Mouse (Mus musculus) CH12.LX (cell line): ENCODE results near the gene Pmepa1. TPM values are rescaled to one million over a fixed set of nuclear protein-coding genes. Genes with fewer than 3 reads are reported as not detected.

ENCODE experiments used
- DNase-seq: peaks from one replicate; pipeline ENCODE4 v3.0.0-alpha.2; 2013; ENCODE audit errors: extremely low read depth
- H3K27ac ChIP-seq: 2 replicates; pipeline ENCODE4 v1.5.1; 2012; ENCODE audit warnings: low read depth, mild to moderate bottlenecking, control low read depth, moderate library complexity; ENCODE audit not compliant: insufficient read depth
- H3K27me3 ChIP-seq: replicated peaks from 2 replicates; pipeline ENCODE3; 2012; ENCODE audit warnings: inconsistent platforms
- H3K36me3 ChIP-seq, 2 experiments: replicated peaks in 1 of 2; 2 replicates each; pipeline versions ENCODE3 to v1.6.1; 2012; ENCODE audit warnings: inconsistent platforms in 1 of 2, low read length in 1 of 2, mild to moderate bottlenecking in 1 of 2, mixed read lengths in 1 of 2, moderate library complexity in 1 of 2; ENCODE audit not compliant: control insufficient read depth in 1 of 2, insufficient read depth in 1 of 2
- H3K4me1 ChIP-seq, 2 experiments: 2 replicates each; pipeline ENCODE4 v1.6.1; 2012; ENCODE audit warnings: inconsistent platforms in 1 of 2, moderate library complexity in 1 of 2; ENCODE audit not compliant: insufficient read depth in 2 of 2, control insufficient read depth in 1 of 2
- H3K4me2 ChIP-seq: 2 replicates; pipeline ENCODE4 v1.6.1; 2012; ENCODE audit warnings: low read depth, mild to moderate bottlenecking, control low read depth; ENCODE audit not compliant: poor library complexity, insufficient read depth, severe bottlenecking
- H3K4me3 ChIP-seq, 3 experiments: fragments of 150-350 bp in 1 of 3; sonication (generic) in 1 of 3; replicated peaks in 1 of 3; 2 replicates each; pipeline versions ENCODE3 to v1.5.1; 2011 to 2012; ENCODE audit warnings: low read depth in 2 of 3, low read length in 2 of 3, mild to moderate bottlenecking in 2 of 3, moderate library complexity in 2 of 3, control low read depth in 1 of 3, improper control_type of control experiment in 1 of 3, inconsistent platforms in 1 of 3, mixed read lengths in 1 of 3; ENCODE audit not compliant: poor library complexity in 1 of 3
- H3K79me2 ChIP-seq: replicated peaks from 2 replicates; pipeline ENCODE4 v1.6.1; 2012; ENCODE audit warnings: mild to moderate bottlenecking, moderate library complexity; ENCODE audit not compliant: control insufficient read depth, poor library complexity, insufficient read depth, severe bottlenecking; ENCODE audit errors: extremely low read depth
- H3K9ac ChIP-seq: 2 replicates; pipeline ENCODE4 v1.6.1; 2012; ENCODE audit warnings: low read depth, mild to moderate bottlenecking, control low read depth, moderate library complexity; ENCODE audit not compliant: insufficient read depth
- H3K9me3 ChIP-seq: replicated peaks from 2 replicates; pipeline ENCODE3; 2012; ENCODE audit warnings: low read length, inconsistent platforms, mixed read lengths
- BHLHE40 ChIP-seq: IDR thresholded peaks from 2 replicates; pipeline ENCODE4 v1.6.1; 2011; ENCODE audit warnings: mild to moderate bottlenecking, low read depth, low read length, improper control_type of control experiment
- CHD1 ChIP-seq: IDR thresholded peaks from 2 replicates; pipeline ENCODE4 v1.6.1; 2012; ENCODE audit warnings: low read depth, low read length, improper control_type of control experiment, inconsistent platforms
- CHD2 ChIP-seq: IDR thresholded peaks from 2 replicates; pipeline ENCODE4 v1.6.1; 2011; ENCODE audit warnings: low read length, improper control_type of control experiment
- CTCF ChIP-seq, 2 experiments: IDR thresholded peaks in 1 of 2; conservative IDR thresholded peaks in 1 of 2; 2 replicates each; pipeline ENCODE4 v1.5.1; 2011 to 2012; ENCODE audit warnings: low read depth in 2 of 2, low read length in 2 of 2, improper control_type of control experiment in 1 of 2, inconsistent platforms in 1 of 2, mild to moderate bottlenecking in 1 of 2, moderate library complexity in 1 of 2
- ELF1 ChIP-seq: IDR thresholded peaks from 2 replicates; pipeline ENCODE4 v1.6.1; 2014; ENCODE audit warnings: low read depth, mild to moderate bottlenecking, inconsistent platforms, low read length, improper control_type of control experiment
- IRF4 ChIP-seq: IDR thresholded peaks from 2 replicates; pipeline ENCODE4 v1.6.1; 2014; ENCODE audit warnings: low read depth, mild to moderate bottlenecking, inconsistent platforms, low read length, improper control_type of control experiment
- JUND ChIP-seq: conservative IDR thresholded peaks from 2 replicates; pipeline ENCODE4 v1.6.1; 2011; ENCODE audit warnings: low read depth, low read length, improper control_type of control experiment
- KAT2A ChIP-seq: IDR thresholded peaks from 2 replicates; pipeline ENCODE4 v1.6.1; 2012; ENCODE audit warnings: low read length, improper control_type of control experiment, inconsistent platforms; ENCODE audit not compliant: insufficient replicate concordance
- MAFK ChIP-seq: IDR thresholded peaks from 2 replicates; pipeline ENCODE4 v1.6.1; 2011; ENCODE audit warnings: low read length, improper control_type of control experiment; ENCODE audit not compliant: insufficient replicate concordance
- MAX ChIP-seq: IDR thresholded peaks from 2 replicates; pipeline ENCODE4 v1.6.1; 2011; ENCODE audit warnings: low read length, improper control_type of control experiment
- MAZ ChIP-seq: IDR thresholded peaks from 2 replicates; pipeline ENCODE4 v1.6.1; 2012; ENCODE audit warnings: low read depth, mild to moderate bottlenecking, inconsistent platforms, low read length, improper control_type of control experiment, moderate library complexity
- MEF2A ChIP-seq: IDR thresholded peaks from 2 replicates; pipeline ENCODE4 v1.6.1; 2014; ENCODE audit warnings: low read depth, mild to moderate bottlenecking, inconsistent platforms, low read length, improper control_type of control experiment, borderline replicate concordance
- MXI1 ChIP-seq: IDR thresholded peaks from 2 replicates; pipeline ENCODE4 v1.6.1; 2011; ENCODE audit warnings: mild to moderate bottlenecking, low read depth, low read length, improper control_type of control experiment
- MYC ChIP-seq: IDR thresholded peaks from 2 replicates; pipeline ENCODE4 v1.6.1; 2011; ENCODE audit warnings: low read depth, mild to moderate bottlenecking, improper control_type of control experiment, low read length
- NELFE ChIP-seq: IDR thresholded peaks from 2 replicates; pipeline ENCODE4 v1.6.1; 2011; ENCODE audit warnings: low read depth, low read length, improper control_type of control experiment
- NRF1 ChIP-seq: IDR thresholded peaks from 2 replicates; pipeline ENCODE4 v1.6.1; 2014; ENCODE audit warnings: low read depth, mild to moderate bottlenecking, inconsistent platforms, low read length, improper control_type of control experiment, moderate library complexity
- PAX5 ChIP-seq: IDR thresholded peaks from 2 replicates; pipeline ENCODE4 v1.6.1; 2012; ENCODE audit warnings: low read length, inconsistent platforms, mixed read lengths
- POLR2A ChIP-seq: IDR thresholded peaks from 2 replicates; pipeline ENCODE4 v1.6.1; 2011; ENCODE audit warnings: low read depth, mild to moderate bottlenecking, improper control_type of control experiment, low read length
- RAD21 ChIP-seq: IDR thresholded peaks from 2 replicates; pipeline ENCODE4 v1.6.1; 2011; ENCODE audit warnings: low read depth, mild to moderate bottlenecking, low read length, improper control_type of control experiment, moderate library complexity
- RCOR1 ChIP-seq: conservative IDR thresholded peaks from 2 replicates; pipeline ENCODE4 v1.6.1; 2012; ENCODE audit warnings: low read depth, mild to moderate bottlenecking, inconsistent platforms, low read length, improper control_type of control experiment
- SMC3 ChIP-seq: IDR thresholded peaks from 2 replicates; pipeline ENCODE4 v1.6.1; 2011; ENCODE audit warnings: low read depth, low read length, improper control_type of control experiment
- TBP ChIP-seq: conservative IDR thresholded peaks from 2 replicates; pipeline ENCODE4 v1.6.1; 2011; ENCODE audit warnings: low read depth, low read length, improper control_type of control experiment
- USF2 ChIP-seq: conservative IDR thresholded peaks from 2 replicates; pipeline ENCODE4 v1.6.1; 2011; ENCODE audit warnings: low read depth, low read length, improper control_type of control experiment
- ZC3H11A ChIP-seq: IDR thresholded peaks from 2 replicates; pipeline ENCODE4 v1.6.1; 2012; ENCODE audit warnings: low read depth, mild to moderate bottlenecking, inconsistent platforms, low read length, improper control_type of control experiment
- ZMIZ1 ChIP-seq: IDR thresholded peaks from 2 replicates; pipeline ENCODE4 v1.6.1; 2012; ENCODE audit warnings: low read depth, mild to moderate bottlenecking, inconsistent platforms, low read length, improper control_type of control experiment
- dilution Hi-C: fragments of 300-500 bp; cut with MboI; formaldehyde crosslinking; loops from 2 replicates; pipeline ENCODE4 v1.14.3; 2020; ENCODE audit warnings: low sequenced_read_pairs; ENCODE audit not compliant: extremely low pct_unique_long_range_greater_than_20kb, extremely low pct_ligation_motif_present
- in situ Hi-C: fragments of 300-500 bp; cut with MboI; formaldehyde crosslinking; loops from 3 replicates; pipeline ENCODE4 v1.14.3; 2019; ENCODE audit warnings: low sequenced_read_pairs, low pct_ligation_motif_present, low pct_unique_long_range_greater_than_20kb, mixed read lengths
- polyA plus RNA-seq: library from polyadenylated mRNA; unstranded; fragments of >175 nt; gene quantifications from 2 replicates; pipeline ENCODE4 v1.2.1, GENCODE M21; 2012; ENCODE audit warnings: low read depth; ENCODE audit not compliant: insufficient read length
- total RNA-seq, 2 experiments: library from RNA; depleted of rRNA; stranded (reverse); fragments of 300-350 nt in 1 of 2; fragments of >200 nt in 1 of 2; gene quantifications; 2 replicates each; pipeline ENCODE4 v1.2.3; 2012 to 2014

The Pmepa1 gene
- total and polyA plus RNA-seq, 3 experiments: 1.6 to 11.8 (median 9.9) TPM

DNA sequence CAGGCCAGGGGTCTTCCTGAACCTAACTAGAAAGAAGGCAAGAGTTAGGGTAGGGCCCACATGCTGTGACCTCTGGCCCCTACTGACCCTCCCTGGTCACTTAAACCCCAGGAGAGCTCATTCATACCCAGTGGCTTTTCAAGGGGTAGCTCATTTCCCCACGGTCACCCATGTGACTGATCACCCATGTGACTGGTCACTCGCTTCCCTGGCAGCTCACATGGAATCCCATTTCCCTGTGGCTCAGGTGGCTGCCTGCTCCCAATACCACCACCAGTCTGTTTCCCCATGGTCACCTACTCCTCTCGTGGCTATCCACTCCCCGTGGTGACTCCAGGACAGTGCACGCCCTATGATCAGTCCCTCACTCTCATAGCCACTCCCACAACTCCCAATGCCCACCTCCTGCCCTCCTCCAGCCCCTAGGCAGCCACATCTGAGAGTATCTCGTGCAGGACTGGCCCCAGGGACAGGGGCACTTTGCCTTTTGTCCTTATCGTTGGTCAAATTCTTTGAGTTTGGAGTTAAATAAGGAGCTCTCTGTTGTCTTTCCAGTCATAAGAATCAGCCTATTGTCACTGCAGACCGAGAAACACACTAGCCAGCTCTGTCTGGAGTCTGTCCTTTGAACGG lies 17.8 kb downstream of the Pmepa1 start:
- dilution Hi-C loops: no loop called here

GRCm38 (mm10) chr2:173257610-173258009 lies 18.7 kb downstream of the Pmepa1 start:
- Histone ChIP-seq H3K4me1 (peaks cover 20 to 54% of the 10 kb centered on the region in 2 experiments), H3K27ac (no peak overlapping the region), H3K4me2 (no peak overlapping the region), H3K4me3 (no peak overlapping the region), H3K9me3 (no peaks in the 10 kb centered on the region), H3K27me3 (no peaks in the 10 kb centered on the region), H3K36me3 (peaks cover 0 to 16% of the 10 kb centered on the region in 2 experiments), H3K9ac (no peak overlapping the region), H3K79me2 (peaks cover 40% of the 10 kb centered on the region)
- TF ChIP-seq MAZ: no peak
- no peak for TF ChIP-seq JUND
- no peak for TF ChIP-seq MXI1
- TF ChIP-seq MAX: no peak
- TF ChIP-seq MEF2A: no peak
- TF ChIP-seq RAD21: no peak
- TF ChIP-seq ZMIZ1: no peak
- TF ChIP-seq SMC3: no peak
- no peak for TF ChIP-seq USF2
- no peak for TF ChIP-seq POLR2A
- no peak for TF ChIP-seq KAT2A
- TF ChIP-seq PAX5: no peak
- no peak for TF ChIP-seq ELF1
- no peak for DNase-seq
- dilution Hi-C loops: no loop called here
- in situ Hi-C loops: no loop called here

More for the DNA sequence above, 17.8 kb downstream of the Pmepa1 start:
- peaks cover 30 to 61% of the 10 kb centered on the region in 2 experiments for H3K4me1 ChIP-seq
- in situ Hi-C loops: no loop called here
- TF ChIP-seq MEF2A (no peak), USF2 (no peak), ELF1 (no peak), ZMIZ1 (no peak), CTCF (conservative IDR thresholded peaks at IDR 0.05 in 1 of 2, IDR thresholded peaks at IDR 0.05 in 1 of 2; ENCODE audit: low read depth in 2 of 2, low read length in 2 of 2) (no peak), PAX5 (no peak)
- H3K4me3 ChIP-seq: no peak overlapping the region
- H3K27me3 ChIP-seq: no peaks in the 10 kb centered on the region
- no peak overlapping the region for H3K9ac ChIP-seq
- H3K4me2 ChIP-seq: no peak overlapping the region
- DNase-seq: no peak
- peaks cover 42% of the 10 kb centered on the region for H3K79me2 ChIP-seq
- H3K36me3 ChIP-seq: peaks cover 0 to 16% of the 10 kb centered on the region in 2 experiments
- no peak overlapping the region for H3K27ac ChIP-seq
- H3K9me3 ChIP-seq: no peaks in the 10 kb centered on the region

DNA sequence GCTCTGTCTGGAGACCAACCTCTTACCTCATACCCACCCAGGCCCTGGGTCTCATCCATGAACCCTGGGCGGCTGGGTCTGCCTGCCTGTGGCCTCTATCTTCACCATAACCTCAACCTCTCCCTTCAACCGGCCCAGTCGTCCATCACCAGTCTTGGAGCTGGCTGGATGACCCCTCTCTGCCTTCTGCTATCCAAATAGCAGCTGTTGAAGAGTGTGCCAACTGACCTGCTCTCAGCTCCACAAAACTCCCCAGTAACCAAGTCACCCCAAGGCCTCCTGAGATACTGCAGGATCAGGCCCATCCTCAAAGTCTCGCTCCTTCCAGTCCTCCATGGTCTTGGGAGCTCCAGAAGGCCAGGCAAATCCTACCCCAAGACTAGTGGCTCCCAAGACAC lies 19.8 kb downstream of the Pmepa1 start:
- Histone ChIP-seq H3K27me3 (no peaks in the 10 kb centered on the region), H3K9ac (no peak overlapping the region), H3K4me1 (peaks cover 12 to 52% of the 10 kb centered on the region in 2 experiments; a peak in 3 of 4 replicates), H3K4me2 (no peak overlapping the region), H3K79me2 (peaks cover 36% of the 10 kb centered on the region), H3K27ac (no peak overlapping the region), H3K36me3 (peaks cover 0 to 16% of the 10 kb centered on the region in 2 experiments), H3K4me3 (no peak overlapping the region), H3K9me3 (no peaks in the 10 kb centered on the region)
- TF ChIP-seq MAX (no peak), NRF1 (no peak), ZMIZ1 (no peak), RCOR1 (no peak), IRF4 (no peak), MAFK (no peak), NELFE (no peak), MYC (no peak), BHLHE40 (no peak), ELF1 (no peak), TBP (no peak), CHD2 (no peak), MAZ (no peak), JUND (no peak), ZC3H11A (no peak), CHD1 (no peak)
- in situ Hi-C loops (no loop called here), dilution Hi-C loops (no loop called here)
- no peak for DNase-seq
